Mouse (Mus musculus) liver, embryonic 16.5 days (tissue): ENCODE data around the gene Mertk. TPM values are rescaled to one million over a fixed set of nuclear protein-coding genes. Genes with fewer than 3 reads are reported as not detected.
"Not testable (repeated sequence)": the region's sequence is repeated elsewhere in the genome, so short reads cannot be mapped to it uniquely, and the experiment has no call there.

ENCODE experiments used
- ATAC-seq: fragments of 200-750 bp; cut with Nextera tagmentation; 2 replicates; pipeline ENCODE4 v1.8.0; 2017; ENCODE audit warnings: low read depth, mild to moderate bottlenecking, moderate number of reproducible peaks, moderate library complexity
- H3K27ac ChIP-seq: fragments of 300-500 bp; sonication (generic); 2 replicates; pipeline ENCODE4 v1.5.1; 2014; ENCODE audit warnings: mild to moderate bottlenecking, low read length
- H3K27me3 ChIP-seq: fragments of 300-500 bp; sonication (generic); 2 replicates; pipeline ENCODE4 v1.6.1; 2014; ENCODE audit warnings: low read depth, low read length, mixed read lengths; ENCODE audit not compliant: control insufficient read depth, insufficient read depth
- H3K36me3 ChIP-seq: fragments of 300-500 bp; sonication (generic); 2 replicates; pipeline ENCODE4 v1.6.1; 2014; ENCODE audit warnings: mild to moderate bottlenecking; ENCODE audit not compliant: control insufficient read depth, insufficient read depth
- H3K4me1 ChIP-seq: fragments of 300-500 bp; sonication (generic); 2 replicates; pipeline ENCODE4 v1.6.1; 2014; ENCODE audit warnings: low read depth, low read length, mixed read lengths; ENCODE audit not compliant: control insufficient read depth
- H3K4me2 ChIP-seq: fragments of 300-500 bp; sonication (generic); 2 replicates; pipeline ENCODE4 v1.6.1; 2014; ENCODE audit warnings: low read depth, low read length, mixed read lengths
- H3K4me3 ChIP-seq: fragments of 300-500 bp; sonication (generic); 2 replicates; pipeline ENCODE4 v1.5.1; 2014; ENCODE audit warnings: low read depth, mild to moderate bottlenecking, low read length
- H3K9ac ChIP-seq: fragments of 300-500 bp; sonication (generic); 2 replicates; pipeline ENCODE4 v1.6.1; 2014; ENCODE audit warnings: low read depth, low read length
- H3K9me3 ChIP-seq: fragments of 300-500 bp; sonication (generic); replicated peaks from 2 replicates; pipeline ENCODE4 v1.6.1; 2016; ENCODE audit warnings: low read length; ENCODE audit not compliant: control insufficient read depth
- WGBS: fragments of 180-500 bp; shearing (Covaris S2); extraction: QIAGEN DNeasy Blood & Tissue Kit; methylation state at CpG from one replicate; pipeline ENCODE4 v1.1.7; 2014; ENCODE audit not compliant: insufficient replicate concordance; 5-methylcytosine and 5-hydroxymethylcytosine counted together
- polyA plus RNA-seq: library from polyadenylated mRNA; unstranded; fragments of >200 nt; fragmentation: Nextera tagmentation; extraction: Ambion mirVana; gene quantifications from 2 replicates; pipeline ENCODE4 v1.2.1, GENCODE M21; 2015

Gene Mertk
- polyA plus RNA-seq = 6.4 and 7.4 TPM in 2 replicates

DNA sequence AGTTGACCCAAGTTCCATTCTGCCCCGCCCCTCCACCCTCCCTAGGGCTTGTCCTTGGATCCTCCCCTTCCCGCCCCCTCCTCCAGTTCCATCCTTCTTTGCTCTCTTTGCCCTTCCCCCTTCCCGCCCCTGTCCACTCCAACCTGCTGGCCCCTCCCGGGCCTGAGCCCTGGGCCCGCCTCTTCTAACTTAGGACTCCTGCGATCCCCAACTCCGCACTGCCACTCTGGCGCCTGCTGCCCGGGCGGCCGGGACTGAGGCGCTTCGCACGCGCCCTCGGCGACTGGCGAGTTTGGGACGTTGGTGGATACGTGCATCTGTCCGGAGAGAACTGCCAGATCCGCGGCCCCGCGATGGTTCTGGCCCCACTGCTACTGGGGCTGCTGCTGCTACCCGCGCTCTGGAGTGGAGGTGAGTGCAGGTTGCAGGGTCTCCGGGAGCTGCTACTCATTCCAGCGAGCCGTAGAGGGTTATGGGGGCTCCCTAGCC, at the start of gene Mertk:
Mertk (plus strand) TSS at position 264 of the 489 bp plus-strand sequence.
- no peaks in the 10 kb centered on the region for H3K36me3 ChIP-seq
- H3K4me3 ChIP-seq = peak within 1 kb of the TSS; percentile 62
- H3K9me3 ChIP-seq = no peaks in the 10 kb centered on the region
- WGBS = under 1% methylated on average over 30 of the region's 30 CpGs
- H3K9ac ChIP-seq = peak within 1 kb of the TSS; percentile 55
- H3K4me2 ChIP-seq = peak within 1 kb of the TSS; percentile 57
- no peaks in the 10 kb centered on the region; the same call in none of the 2 replicates for H3K4me1 ChIP-seq
- H3K27me3 ChIP-seq = peaks cover 24% of the 10 kb centered on the region
- ATAC-seq = peak; percentile 93
- H3K27ac ChIP-seq = peak within 1 kb of the TSS; percentile 70

DNA sequence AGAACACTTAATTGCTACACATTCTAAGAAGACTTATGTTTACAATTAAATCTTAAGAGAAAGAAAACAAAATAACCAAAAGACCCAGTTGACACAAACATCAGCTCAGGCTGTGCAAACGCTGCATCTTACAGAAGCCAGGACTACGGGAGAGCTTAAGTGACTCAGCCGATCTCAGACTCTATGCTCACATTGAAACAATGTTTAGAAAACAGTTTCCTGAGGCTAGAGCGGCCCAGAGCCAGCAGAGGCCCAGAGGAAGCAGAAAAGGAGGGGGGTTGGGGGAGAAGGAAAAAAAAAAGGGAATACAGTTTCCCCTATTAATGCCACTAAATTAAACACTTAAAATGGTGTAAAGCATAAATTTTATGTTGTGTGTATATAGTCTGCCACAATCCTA, 18.1 kb upstream of the Mertk start:
- 57% methylated on average over 4 of the region's 4 CpGs for WGBS
- no peaks in the 10 kb centered on the region for H3K27me3 ChIP-seq
- H3K9ac ChIP-seq = no peak overlapping the region
- H3K4me3 ChIP-seq = no peak overlapping the region
- peaks cover 2% of the 10 kb centered on the region; the same call in 1 of the 2 replicates for H3K4me1 ChIP-seq
- H3K9me3 ChIP-seq = no peaks in the 10 kb centered on the region
- no peak overlapping the region for H3K27ac ChIP-seq
- H3K4me2 ChIP-seq = no peak overlapping the region
- H3K36me3 ChIP-seq = peaks cover 29% of the 10 kb centered on the region
- ATAC-seq = no peak

DNA sequence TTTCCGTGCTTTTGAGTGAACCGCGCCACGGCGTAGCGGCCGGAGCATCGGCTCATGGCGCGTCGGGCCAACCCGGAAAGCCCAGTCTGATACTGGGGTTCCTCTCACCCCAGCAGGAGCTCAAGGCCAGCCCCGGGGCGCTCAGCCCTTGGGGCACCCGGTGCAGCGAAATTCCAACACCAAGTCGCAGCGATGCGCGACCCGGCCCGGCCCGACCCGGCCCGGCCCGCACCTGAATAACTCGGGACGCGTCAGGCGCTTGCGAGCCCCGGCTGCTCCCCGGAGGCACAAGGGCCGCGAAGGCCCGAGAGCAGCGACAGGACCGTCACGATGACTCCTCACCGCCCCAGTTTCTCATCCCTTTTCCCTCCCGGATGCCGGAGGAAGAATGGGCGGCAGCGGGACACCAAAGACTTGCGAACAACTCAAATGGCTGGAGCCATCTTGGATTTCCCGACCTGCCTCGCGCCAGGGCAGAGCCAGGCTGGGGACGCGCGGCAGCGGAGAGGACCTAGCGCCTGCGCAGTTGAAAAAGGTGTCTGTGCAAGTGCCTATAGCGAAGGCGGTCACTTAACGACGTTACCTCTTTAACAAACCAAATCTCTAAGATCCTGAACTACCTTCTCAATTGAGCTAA, 11.7 kb upstream of the Mertk start, which contains the start of gene Anapc1:
Anapc1 (minus strand) TSS at position 471 of the 637 bp plus-strand sequence.
- Histone ChIP-seq H3K27me3 (no peaks in the 10 kb centered on the region), H3K4me1 (peaks cover 7% of the 10 kb centered on the region), H3K9me3 (no peaks in the 10 kb centered on the region), H3K36me3 (peaks cover 7% of the 10 kb centered on the region), H3K9ac (peak within 1 kb of the TSS; percentile 96), H3K4me3 (peak within 1 kb of the TSS; percentile 95), H3K4me2 (peak within 1 kb of the TSS; percentile 86), H3K27ac (peak within 1 kb of the TSS; percentile 80)
- WGBS = under 1% methylated on average over 58 of the region's 58 CpGs
- ATAC-seq = peak; percentile 95

DNA sequence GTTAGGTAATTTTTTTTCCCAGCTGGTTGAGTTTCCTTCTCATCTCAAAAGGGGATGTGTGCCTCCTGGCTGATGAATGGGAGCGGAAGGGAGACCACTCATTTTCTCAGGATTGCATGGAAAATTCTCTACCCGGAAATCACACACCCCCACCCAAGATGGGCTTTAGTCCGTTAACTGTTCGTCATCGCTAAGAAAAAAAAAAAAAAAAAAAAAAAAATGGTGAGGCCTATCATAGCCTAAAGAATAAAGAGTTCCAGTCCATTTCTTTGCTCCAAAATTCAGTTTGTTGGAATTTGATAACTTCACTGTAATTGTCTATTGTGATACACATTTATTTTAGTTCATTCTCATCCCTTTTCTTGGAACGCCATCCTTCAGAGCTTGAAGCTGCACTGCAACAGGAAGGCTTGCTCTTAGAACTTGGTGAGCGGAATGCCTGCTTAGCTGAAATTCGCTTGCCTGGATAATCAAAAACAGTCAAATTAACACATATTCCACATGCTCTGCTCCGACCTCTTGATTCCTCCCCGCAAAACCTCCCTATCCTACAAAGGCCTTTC, 11.1 kb upstream of the Mertk start:
- peak overlapping the region; percentile 86 for H3K4me2 ChIP-seq
- peak overlapping the region; percentile 57; the same call in 1 of the 2 replicates for H3K27ac ChIP-seq

DNA sequence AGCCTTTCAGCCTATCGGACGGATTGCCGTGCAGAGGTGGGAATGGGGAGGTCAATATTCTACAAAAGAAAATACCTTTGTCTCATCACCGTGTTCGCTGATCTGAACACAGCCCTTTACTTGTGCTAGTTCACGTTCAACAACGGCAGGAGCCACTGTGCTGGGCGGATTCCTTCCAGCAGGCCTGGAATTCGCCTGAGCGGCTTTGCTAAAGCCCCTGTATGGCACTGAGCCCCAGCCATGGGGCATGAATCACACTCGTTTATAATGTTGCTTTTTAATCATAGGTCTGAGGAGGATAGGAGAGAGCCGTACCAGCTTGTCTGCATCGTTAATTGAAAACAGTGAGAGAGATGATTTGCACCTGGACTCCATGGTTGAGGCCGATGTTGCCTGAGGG, 6.4 kb upstream of the Mertk start:
- no peaks in the 10 kb centered on the region for H3K9me3 ChIP-seq
- H3K27ac ChIP-seq = no peak overlapping the region
- peaks cover 3% of the 10 kb centered on the region; the same call in 1 of the 2 replicates for H3K27me3 ChIP-seq
- H3K36me3 ChIP-seq = no peaks in the 10 kb centered on the region
- no peak overlapping the region for H3K4me2 ChIP-seq
- no peak for ATAC-seq
- no peak overlapping the region for H3K4me3 ChIP-seq
- no peak overlapping the region for H3K9ac ChIP-seq
- no peaks in the 10 kb centered on the region; the same call in 1 of the 2 replicates for H3K4me1 ChIP-seq
- 74% methylated on average over 14 of the region's 14 CpGs for WGBS

More for the DNA sequence above, 11.1 kb upstream of the Mertk start:
- Histone ChIP-seq H3K4me3 (peak overlapping the region; percentile 95), H3K36me3 (0 out of 2 replicates have a peak, but pooled peaks cover 4% of the 10 kb centered on the region), H3K9me3 (no peaks in the 10 kb centered on the region), H3K4me1 (peaks cover 7% of the 10 kb centered on the region), H3K9ac (peak overlapping the region; percentile 96), H3K27me3 (no peaks in the 10 kb centered on the region)
- 45% methylated on average over 10 of the region's 10 CpGs for WGBS
- ATAC-seq = no peak

DNA sequence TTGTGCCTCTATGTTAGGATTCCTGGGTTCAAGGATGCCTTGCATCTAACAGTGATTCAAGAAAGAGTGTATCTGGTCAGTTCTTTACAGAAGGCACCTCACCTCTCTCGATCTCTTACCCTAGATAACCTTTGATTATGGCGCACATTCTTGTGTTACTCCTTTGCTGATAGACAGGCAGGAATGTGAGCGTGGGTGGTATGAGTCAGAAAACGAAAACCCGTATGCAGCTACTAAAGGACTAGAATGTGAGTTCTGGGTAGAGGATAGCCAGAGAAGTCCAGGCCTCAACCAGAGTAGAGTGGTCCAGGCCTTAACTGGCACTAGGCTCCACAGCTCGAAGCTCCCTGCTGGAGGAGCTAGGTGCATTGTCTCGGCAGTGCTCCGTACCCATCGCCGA, 6.0 kb upstream of the Mertk start:
- H3K27me3 ChIP-seq = peaks cover 7% of the 10 kb centered on the region; the same call in 1 of the 2 replicates
- WGBS = 81% methylated on average over 10 of the region's 10 CpGs
- H3K4me2 ChIP-seq = no peak overlapping the region
- no peaks in the 10 kb centered on the region; the same call in 1 of the 2 replicates for H3K4me1 ChIP-seq
- no peaks in the 10 kb centered on the region for H3K36me3 ChIP-seq
- H3K27ac ChIP-seq = no peak overlapping the region
- ATAC-seq = no peak
- no peaks in the 10 kb centered on the region for H3K9me3 ChIP-seq
- H3K4me3 ChIP-seq = no peak overlapping the region
- H3K9ac ChIP-seq = no peak overlapping the region

DNA sequence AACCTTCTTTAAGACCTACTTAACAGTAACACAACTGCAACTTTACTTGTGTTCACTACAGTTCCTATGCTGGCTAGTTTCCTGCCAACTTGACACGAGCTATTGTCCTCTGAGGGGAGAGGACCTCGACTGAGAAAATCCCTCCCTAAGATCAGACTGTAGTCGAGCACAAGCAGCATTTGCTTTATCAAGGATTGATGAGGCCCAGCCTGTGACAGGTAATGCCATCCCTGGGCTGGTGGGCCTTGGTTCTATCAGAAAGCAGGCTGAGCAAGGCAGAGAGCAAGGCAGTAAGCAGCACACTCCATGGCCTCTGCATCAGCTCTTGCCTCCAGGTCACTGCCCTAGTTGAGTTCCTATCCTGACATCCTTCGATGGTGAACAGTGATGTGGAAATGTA, 5.5 kb upstream of the Mertk start:
- Histone ChIP-seq H3K9me3 (no peaks in the 10 kb centered on the region), H3K4me3 (no peak overlapping the region), H3K36me3 (no peaks in the 10 kb centered on the region), H3K27me3 (peaks cover 10% of the 10 kb centered on the region), H3K9ac (no peak overlapping the region), H3K4me1 (no peaks in the 10 kb centered on the region), H3K4me2 (no peak overlapping the region), H3K27ac (no peak overlapping the region)
- 46% methylated on average over 4 of the region's 4 CpGs for WGBS
- no peak for ATAC-seq

DNA sequence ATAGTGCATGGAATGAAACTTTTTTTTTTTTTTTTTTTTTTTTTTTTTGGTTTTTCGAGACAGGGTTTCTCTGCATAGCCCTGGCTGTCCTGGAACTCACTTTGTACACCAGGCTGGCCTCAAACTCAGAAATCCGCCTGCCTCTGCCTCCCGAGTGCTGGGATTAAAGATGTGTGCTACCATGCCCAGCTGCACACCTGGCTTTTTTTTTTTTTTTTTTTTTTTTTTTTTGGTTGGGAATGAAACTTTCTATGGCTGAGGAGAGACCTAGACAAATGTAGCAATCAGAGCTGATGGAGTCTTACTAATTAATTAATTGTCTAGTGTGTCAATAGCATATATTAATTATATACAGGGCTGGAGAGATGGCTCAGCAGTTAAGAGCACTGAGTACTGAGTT, 4.9 kb upstream of the Mertk start:
- H3K9ac ChIP-seq, ATAC-seq, H3K4me2 ChIP-seq, H3K9me3 ChIP-seq, H3K4me3 ChIP-seq, H3K36me3 ChIP-seq, H3K27ac ChIP-seq, H3K4me1 ChIP-seq: not testable (repeated sequence)
- peaks cover 16% of the 10 kb centered on the region for H3K27me3 ChIP-seq
- 63% methylated on average over 2 of the region's 3 CpGs for WGBS

DNA sequence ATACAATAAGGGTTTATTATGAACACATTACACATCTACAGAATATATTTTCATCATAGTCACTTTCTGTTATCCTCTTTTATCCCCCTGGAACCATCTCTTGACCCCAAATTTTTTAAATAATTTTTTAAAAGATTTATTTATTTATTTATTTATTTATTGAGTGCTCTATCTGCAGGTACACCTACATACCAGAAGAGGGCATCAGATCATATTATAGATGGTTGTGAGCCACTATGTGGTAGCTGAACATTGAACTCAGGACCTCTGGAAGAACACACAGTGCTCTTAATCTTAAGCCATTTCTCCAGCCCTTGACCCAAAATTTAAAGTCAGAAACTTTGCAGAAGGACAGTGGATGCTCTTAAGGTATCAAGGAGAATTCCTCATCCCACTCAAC, 4.2 kb upstream of the Mertk start:
- H3K9me3 ChIP-seq = no peaks in the 10 kb centered on the region
- no peak overlapping the region for H3K9ac ChIP-seq
- no peaks in the 10 kb centered on the region for H3K4me1 ChIP-seq
- no peak overlapping the region for H3K27ac ChIP-seq
- H3K27me3 ChIP-seq = peaks cover 23% of the 10 kb centered on the region
- no peak for ATAC-seq
- no peak overlapping the region for H3K4me3 ChIP-seq
- no peaks in the 10 kb centered on the region for H3K36me3 ChIP-seq
- no peak overlapping the region for H3K4me2 ChIP-seq
